Mouse (Mus musculus) bone marrow macrophage, adult 2 months (primary cell): Measurements from ENCODE around the gene Hoxc4.

Experiments used
- CTCF ChIP-seq: IDR thresholded peaks from 2 replicates; pipeline ENCODE4 v1.5.1; 2012; ENCODE audit warnings: low read depth, mild to moderate bottlenecking, low read length, moderate library complexity
- POLR2A ChIP-seq: IDR thresholded peaks from 2 replicates; pipeline ENCODE4 v1.6.1; 2012; ENCODE audit warnings: mild to moderate bottlenecking, low read depth, low read length, borderline replicate concordance

GRCm38 (mm10) chr15:103013238-103013984 is 5.3 kb upstream of the Hoxc4 start:
- TF ChIP-seq CTCF (peak; percentile 88), POLR2A (no peak)
